In the genomic region with DNA sequence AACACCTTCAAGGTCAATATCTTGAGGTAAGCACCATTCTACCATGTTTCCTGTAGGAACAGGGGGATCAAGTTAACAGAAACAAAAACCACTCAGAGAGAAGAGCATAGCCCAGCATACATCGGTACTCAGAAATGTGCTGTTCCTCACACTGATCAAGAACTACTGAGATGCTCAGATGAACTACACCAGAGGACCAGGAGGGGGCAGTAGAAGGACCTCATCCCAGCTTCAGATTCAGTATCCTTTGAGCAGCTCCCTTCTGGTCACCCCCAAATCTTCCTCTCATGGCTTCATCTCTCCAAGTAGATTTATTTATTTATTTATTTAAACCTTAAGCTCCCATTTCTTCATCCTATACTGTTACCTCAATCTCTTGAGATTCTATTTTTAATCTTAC, we compare ENCODE assay signal across 9 mouse cellular contexts. TPM values are rescaled to one million over a fixed set of nuclear protein-coding genes. Genes with fewer than 3 reads are reported as not detected.
DNase-seq lines count a peak whose midpoint lies in the region; ATAC-seq and TF ChIP-seq lines count a peak whose summit lies in the region.
"Had no signal": no experiment of that assay in that cellular context is flagged by ENCODE, and none has a peak within 500 bp of the region (broad histone marks: within the 10 kb centered on the region; RNA-seq: fewer than 3 reads in every experiment).

No protein-coding gene starts in this region.

- H3K4me2 ChIP-seq in forebrain, embryonic 11.5 days (ENCODE audit: low read depth, low read length, severe bottlenecking): no peak overlapping the region
- H3K4me2 ChIP-seq in forebrain, embryonic 12.5 days: no peak overlapping the region
- H3K4me2 ChIP-seq in midbrain, embryonic 12.5 days (replicated peaks): no peak overlapping the region
- H3K4me2 ChIP-seq in midbrain, embryonic 13.5 days (replicated peaks): no peak overlapping the region
- no peak overlapping the region for H3K4me2 ChIP-seq in hindbrain, postnatal 0 days (ENCODE audit: low read depth, low read length)

- H3K4me3 ChIP-seq in forebrain, embryonic 11.5 days (ENCODE audit: low read depth, low read length): no peak overlapping the region
- no peak overlapping the region for H3K4me3 ChIP-seq in forebrain, embryonic 12.5 days (replicated peaks)
- no peak overlapping the region for H3K4me3 ChIP-seq in midbrain, embryonic 12.5 days
- H3K4me3 ChIP-seq in midbrain, embryonic 13.5 days (replicated peaks): no peak overlapping the region
- H3K4me3 ChIP-seq in hindbrain, postnatal 0 days (ENCODE audit: low read length): no peak overlapping the region

- 48% methylated on average over 1 of the region's 1 CpGs for WGBS in forebrain, embryonic 11.5 days
- 56% methylated on average over 1 of the region's 1 CpGs for WGBS in forebrain, embryonic 12.5 days
- 60% methylated on average over 1 of the region's 1 CpGs for WGBS in midbrain, embryonic 12.5 days
- 61% methylated on average over 1 of the region's 1 CpGs for WGBS in midbrain, embryonic 13.5 days
- 73% methylated on average over 1 of the region's 1 CpGs for WGBS in hindbrain, postnatal 0 days

- H3K27ac ChIP-seq in forebrain, embryonic 11.5 days (ENCODE audit: low read depth, low read length): no peak overlapping the region
- no peak overlapping the region for H3K27ac ChIP-seq in forebrain, embryonic 12.5 days
- H3K27ac ChIP-seq in midbrain, embryonic 12.5 days (replicated peaks): no peak overlapping the region
- H3K27ac ChIP-seq in midbrain, embryonic 13.5 days: no peak overlapping the region
- no peak overlapping the region for H3K27ac ChIP-seq in hindbrain, postnatal 0 days

- peak; percentile 60 for DNase-seq in forebrain, embryonic 11.5 days (ENCODE audit: low spot score)
- DNase-seq in c-Kit-positive CD71-positive TER-119-positive erythroid progenitor cells, embryonic 14.5 days (ENCODE audit: low spot score): peak; percentile 29
- peak; percentile 34 for DNase-seq in hindbrain, postnatal 0 days (ENCODE audit: low spot score)
- peak; percentile 43 for DNase-seq in lung, postnatal 25 days (ENCODE audit: low spot score)
- peak; percentile 75 for DNase-seq in thymus, postnatal 4 days

- no peaks in the 10 kb centered on the region for H3K36me3 ChIP-seq in forebrain, embryonic 11.5 days (ENCODE audit: control insufficient read depth, insufficient read depth, low read length)
- H3K36me3 ChIP-seq in forebrain, embryonic 12.5 days (replicated peaks): 0 out of 2 replicates have a peak, but pooled peaks cover 10% of the 10 kb centered on the region
- no peaks in the 10 kb centered on the region for H3K36me3 ChIP-seq in midbrain, embryonic 12.5 days
- H3K36me3 ChIP-seq in midbrain, embryonic 13.5 days: peaks cover 15% of the 10 kb centered on the region
- 0 out of 2 replicates have a peak, but pooled peaks cover 6% of the 10 kb centered on the region for H3K36me3 ChIP-seq in hindbrain, postnatal 0 days (ENCODE audit: insufficient read depth, low read length)

- ATAC-seq in forebrain, embryonic 11.5 days (replicated peaks; ENCODE audit: low FRiP score): 0 out of 2 replicates have a peak, but pooled peaks have one; percentile 10
- no peak for ATAC-seq in forebrain, embryonic 12.5 days (ENCODE audit: low FRiP score)
- peak; percentile 41; the same call in 1 of the 2 replicates for ATAC-seq in midbrain, embryonic 12.5 days (ENCODE audit: low FRiP score, low read depth)
- no peak for ATAC-seq in midbrain, embryonic 13.5 days
- ATAC-seq in hindbrain, postnatal 0 days: peak; percentile 44; the same call in 1 of the 2 replicates

- H3K27me3 ChIP-seq in forebrain, embryonic 11.5 days (ENCODE audit: control insufficient read depth, insufficient read depth, low read length): no peaks in the 10 kb centered on the region
- H3K27me3 ChIP-seq in forebrain, embryonic 12.5 days: no peaks in the 10 kb centered on the region
- no peaks in the 10 kb centered on the region for H3K27me3 ChIP-seq in midbrain, embryonic 12.5 days
- H3K27me3 ChIP-seq in midbrain, embryonic 13.5 days: no peaks in the 10 kb centered on the region
- H3K27me3 ChIP-seq in hindbrain, postnatal 0 days (ENCODE audit: insufficient read depth, low read length): no peaks in the 10 kb centered on the region

- no peaks in the 10 kb centered on the region for H3K4me1 ChIP-seq in forebrain, embryonic 11.5 days (replicated peaks; ENCODE audit: control insufficient read depth, insufficient read depth, low read length)
- H3K4me1 ChIP-seq in forebrain, embryonic 12.5 days: peaks cover 4% of the 10 kb centered on the region; the same call in 1 of the 2 replicates
- H3K4me1 ChIP-seq in midbrain, embryonic 12.5 days: no peaks in the 10 kb centered on the region
- H3K4me1 ChIP-seq in midbrain, embryonic 13.5 days (replicated peaks): no peaks in the 10 kb centered on the region
- no peaks in the 10 kb centered on the region for H3K4me1 ChIP-seq in hindbrain, postnatal 0 days (ENCODE audit: insufficient read depth, low read length)

- peak; percentile 63 for TF ChIP-seq CTCF in hindbrain, postnatal 0 days (IDR thresholded peaks at IDR 0.05; ENCODE audit: low read depth)

- no peaks in the 10 kb centered on the region for H3K9me3 ChIP-seq in forebrain, embryonic 11.5 days (ENCODE audit: control insufficient read depth, low read length)
- H3K9me3 ChIP-seq in forebrain, embryonic 12.5 days: no peaks in the 10 kb centered on the region
- no peaks in the 10 kb centered on the region for H3K9me3 ChIP-seq in midbrain, embryonic 12.5 days
- H3K9me3 ChIP-seq in midbrain, embryonic 13.5 days: no peaks in the 10 kb centered on the region
- H3K9me3 ChIP-seq in hindbrain, postnatal 0 days (ENCODE audit: low read length): no peaks in the 10 kb centered on the region

- no peak overlapping the region for H3K9ac ChIP-seq in forebrain, embryonic 11.5 days (ENCODE audit: low read length)
- H3K9ac ChIP-seq in forebrain, embryonic 12.5 days: no peak overlapping the region
- no peak overlapping the region for H3K9ac ChIP-seq in midbrain, embryonic 12.5 days (replicated peaks)
- no peak overlapping the region for H3K9ac ChIP-seq in midbrain, embryonic 13.5 days (replicated peaks)
- H3K9ac ChIP-seq in hindbrain, postnatal 0 days (replicated peaks; ENCODE audit: low read length): no peak overlapping the region

RNA-seq across cellular contexts. Expression of gene E330009J07Rik, which starts 12.2 kb away (rescaled TPM):
- polyA plus RNA-seq in forebrain, embryonic 11.5 days (2014; fragmentation: Nextera tagmentation; extraction: Ambion mirVana): 19.9 and 21.9 TPM in 2 replicates
- 25.8 and 28.4 TPM in 2 replicates for polyA plus RNA-seq in forebrain, embryonic 12.5 days (2016; fragmentation: Nextera tagmentation; extraction: Ambion mirVana)
- 17.1 and 18.8 TPM in 2 replicates for polyA plus RNA-seq in midbrain, embryonic 12.5 days (2016; fragmentation: Nextera tagmentation; extraction: Ambion mirVana)
- polyA plus RNA-seq in midbrain, embryonic 13.5 days (2015; fragmentation: Nextera tagmentation; extraction: Ambion mirVana): 14.2 and 14.3 TPM in 2 replicates
- 28.0 and 29.1 TPM in 2 replicates for total RNA-seq in hindbrain, postnatal 0 days (2014; rRNA removed)
- polyA plus RNA-seq in hindbrain, postnatal 0 days (2015; fragmentation: Nextera tagmentation; extraction: Ambion mirVana): 9.9 and 12.8 TPM in 2 replicates

RNA-seq across cellular contexts. Expression of gene Wee2, which starts 15.1 kb away (rescaled TPM):
- polyA plus RNA-seq in forebrain, embryonic 11.5 days (2014; fragmentation: Nextera tagmentation; extraction: Ambion mirVana): 0.12 and 0.15 TPM in 2 replicates
- 0.19 and 0.24 TPM in 2 replicates for polyA plus RNA-seq in forebrain, embryonic 12.5 days (2016; fragmentation: Nextera tagmentation; extraction: Ambion mirVana)
- polyA plus RNA-seq in midbrain, embryonic 12.5 days (2016; fragmentation: Nextera tagmentation; extraction: Ambion mirVana): 0.20 TPM in 1 of 2 replicates, not detected in the other
- polyA plus RNA-seq in midbrain, embryonic 13.5 days (2015; fragmentation: Nextera tagmentation; extraction: Ambion mirVana): 0.13 and 0.15 TPM in 2 replicates
- 0.10 TPM in 1 of 2 replicates, not detected in the other for total RNA-seq in hindbrain, postnatal 0 days (2014; rRNA removed)
- polyA plus RNA-seq in hindbrain, postnatal 0 days (2015; fragmentation: Nextera tagmentation; extraction: Ambion mirVana): 0.18 and 0.28 TPM in 2 replicates
- polyA plus RNA-seq: heart, embryonic 16.5 days had no signal

RNA-seq across cellular contexts. Expression of gene Ssbp1, which starts 47.4 kb away (rescaled TPM):
- 177 and 197 TPM in 2 replicates for polyA plus RNA-seq in forebrain, embryonic 11.5 days (2014; fragmentation: Nextera tagmentation; extraction: Ambion mirVana)
- polyA plus RNA-seq in forebrain, embryonic 12.5 days (2016; fragmentation: Nextera tagmentation; extraction: Ambion mirVana): 199 TPM in 2 replicates
- polyA plus RNA-seq in midbrain, embryonic 12.5 days (2016; fragmentation: Nextera tagmentation; extraction: Ambion mirVana): 176 and 192 TPM in 2 replicates
- 152 and 165 TPM in 2 replicates for polyA plus RNA-seq in midbrain, embryonic 13.5 days (2015; fragmentation: Nextera tagmentation; extraction: Ambion mirVana)
- total RNA-seq in hindbrain, postnatal 0 days (2014; rRNA removed): 9.1 and 11.2 TPM in 2 replicates
- 82.5 and 90.6 TPM in 2 replicates for polyA plus RNA-seq in hindbrain, postnatal 0 days (2015; fragmentation: Nextera tagmentation; extraction: Ambion mirVana)

Comparison
In these comparisons a context has a peak if more than half of its experiments do, and no peak if none do; other contexts are left out.
1. ATAC-seq: peak in forebrain, embryonic 11.5 days (single experiment), midbrain, embryonic 12.5 days (single experiment) and hindbrain, postnatal 0 days (single experiment); none in forebrain, embryonic 12.5 days (single experiment) and midbrain, embryonic 13.5 days (single experiment).
2. Peak in every context shown above with its lines, with median percentiles within 50 percentile points of each other: DNase-seq.